Mouse (Mus musculus): ENCODE results near the gene Foxm1.

Gene Foxm1

GRCm38 (mm10) chr6:128425046-128425445 lies 62.3 kb downstream of the Foxm1 start:
- DNase-seq (ENCODE audit: low read depth), result no peak
